Mouse (Mus musculus): ENCODE measurements around the gene March4. TPM values are rescaled to one million over a fixed set of nuclear protein-coding genes. Genes with fewer than 3 reads are reported as not detected.

March4 gene
- polyA plus RNA-seq, 1 experiment from 2014 or later, result 0.12 TPM

DNA sequence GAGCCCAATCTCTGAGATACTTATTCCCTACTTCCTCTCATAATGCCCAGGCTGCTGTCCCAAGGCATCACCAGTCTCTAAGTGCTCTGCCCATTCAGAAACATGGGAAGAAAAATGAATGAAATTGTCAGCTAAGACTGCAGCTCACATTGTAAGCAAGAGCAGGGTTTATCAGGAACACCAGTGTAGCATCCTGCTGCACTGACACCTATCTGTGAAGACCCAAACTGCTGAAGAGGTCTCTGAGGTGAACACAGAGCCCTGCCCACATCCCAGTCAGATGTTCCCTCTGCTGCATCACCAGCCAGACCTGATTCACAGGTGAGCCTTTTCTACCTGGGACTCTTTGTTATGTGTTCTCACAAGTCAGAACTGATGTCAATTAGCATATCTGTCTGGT is 3.3 kb downstream of the March4 start:
- H3K4me2 ChIP-seq (replicated peaks; ENCODE audit: low read depth), result no peak overlapping the region
- H3K4me1 ChIP-seq (replicated peaks; ENCODE audit: control insufficient read depth, insufficient read depth, low read length), result no peaks in the 10 kb centered on the region
- ATAC-seq, result no peak
- no peaks in the 10 kb centered on the region for H3K9me3 ChIP-seq (ENCODE audit: control insufficient read depth)
- H3K9ac ChIP-seq (ENCODE audit: low read depth, low read length), result no peak overlapping the region
- H3K4me3 ChIP-seq (ENCODE audit: low read depth, low read length), result no peak overlapping the region
- no peak overlapping the region for H3K27ac ChIP-seq (ENCODE audit: low read depth, low read length)
- H3K27me3 ChIP-seq (replicated peaks; ENCODE audit: control insufficient read depth, insufficient read depth, low read length), result peaks cover 26% of the 10 kb centered on the region
- H3K36me3 ChIP-seq (ENCODE audit: control insufficient read depth, insufficient read depth), result no peaks in the 10 kb centered on the region
- TF ChIP-seq CTCF (IDR thresholded peaks at IDR 0.05; ENCODE audit: low read depth), result 0 out of 2 replicates have a peak, but pooled peaks have one; percentile 8

DNA sequence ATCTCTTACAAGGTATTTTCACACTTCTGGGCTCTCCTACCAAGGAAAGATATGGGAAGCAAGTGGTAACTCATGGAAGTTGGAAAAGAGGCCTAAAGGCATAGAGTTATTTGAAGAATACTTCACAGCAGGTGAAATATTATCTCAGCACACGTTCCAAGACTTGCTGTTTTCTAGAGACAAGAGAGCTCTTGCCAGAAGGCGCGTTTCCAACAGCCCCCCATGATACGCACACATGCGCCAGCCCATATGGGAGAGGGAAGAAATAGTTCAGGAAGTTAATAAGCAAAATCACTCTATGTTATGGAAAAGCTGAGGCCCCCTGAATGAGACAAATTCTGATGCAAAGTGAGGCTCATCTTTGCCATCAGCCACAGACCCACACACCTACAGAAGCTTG is 3.8 kb downstream of the March4 start:
- H3K27ac ChIP-seq (ENCODE audit: low read depth, low read length), result no peak overlapping the region
- H3K4me1 ChIP-seq (replicated peaks; ENCODE audit: control insufficient read depth, insufficient read depth, low read length), result no peaks in the 10 kb centered on the region
- H3K36me3 ChIP-seq (ENCODE audit: control insufficient read depth, insufficient read depth), result no peaks in the 10 kb centered on the region
- H3K4me3 ChIP-seq (ENCODE audit: low read depth, low read length), result no peak overlapping the region
- H3K27me3 ChIP-seq (replicated peaks; ENCODE audit: control insufficient read depth, insufficient read depth, low read length), result peaks cover 26% of the 10 kb centered on the region
- no peak overlapping the region for H3K9ac ChIP-seq (ENCODE audit: low read depth, low read length)
- H3K9me3 ChIP-seq (ENCODE audit: control insufficient read depth), result no peaks in the 10 kb centered on the region
- no peak for ATAC-seq
- H3K4me2 ChIP-seq (replicated peaks; ENCODE audit: low read depth), result no peak overlapping the region
- 81% methylated on average over 5 of the region's 5 CpGs for WGBS
- TF ChIP-seq CTCF (IDR thresholded peaks at IDR 0.05; ENCODE audit: low read depth), result no peak

DNA sequence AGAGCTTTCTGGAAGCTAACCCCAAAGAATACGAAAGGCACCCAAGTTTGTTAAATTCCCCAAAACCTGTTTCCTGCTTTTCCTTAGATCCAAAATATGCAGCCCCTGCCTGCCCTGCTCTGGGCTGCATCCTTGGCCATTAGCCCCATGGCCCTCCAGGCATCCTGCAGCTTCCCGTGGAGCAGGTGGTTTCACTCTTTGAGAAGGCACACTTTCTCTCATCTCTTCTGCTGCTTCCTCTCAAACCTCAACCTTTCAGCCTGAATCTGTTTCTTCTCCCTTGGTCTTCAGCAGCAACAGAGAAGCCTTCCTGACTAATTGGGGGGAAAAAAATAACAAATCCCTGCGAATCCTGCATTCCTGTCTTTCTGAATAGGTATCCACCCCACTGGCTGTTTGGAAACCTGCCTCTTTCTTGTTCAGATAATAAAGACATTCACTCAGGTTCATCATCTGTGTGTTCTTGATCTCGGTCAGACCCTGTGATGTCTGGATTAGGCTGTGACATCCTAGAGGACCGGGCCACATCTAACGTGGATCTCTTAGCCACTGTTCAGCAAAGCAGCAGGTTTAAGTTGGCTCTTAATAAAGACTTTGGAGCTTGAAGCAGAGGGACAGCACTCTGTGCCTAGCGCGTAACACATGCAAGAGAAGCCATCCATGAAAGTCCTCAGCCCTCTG is 6.1 kb downstream of the March4 start:
- no peak for ATAC-seq
- Histone ChIP-seq H3K27ac (ENCODE audit: low read depth, low read length) (no peak overlapping the region), H3K36me3 (ENCODE audit: control insufficient read depth, insufficient read depth) (no peaks in the 10 kb centered on the region), H3K4me2 (replicated peaks; ENCODE audit: low read depth) (no peak overlapping the region), H3K9ac (ENCODE audit: low read depth, low read length) (no peak overlapping the region), H3K4me3 (ENCODE audit: low read depth, low read length) (no peak overlapping the region), H3K4me1 (replicated peaks; ENCODE audit: control insufficient read depth, insufficient read depth, low read length) (no peaks in the 10 kb centered on the region), H3K27me3 (replicated peaks; ENCODE audit: control insufficient read depth, insufficient read depth, low read length) (peaks cover 9% of the 10 kb centered on the region), H3K9me3 (ENCODE audit: control insufficient read depth) (no peaks in the 10 kb centered on the region)
- WGBS, result 85% methylated on average over 8 of the region's 8 CpGs
- TF ChIP-seq CTCF (IDR thresholded peaks at IDR 0.05; ENCODE audit: low read depth), result no peak

DNA sequence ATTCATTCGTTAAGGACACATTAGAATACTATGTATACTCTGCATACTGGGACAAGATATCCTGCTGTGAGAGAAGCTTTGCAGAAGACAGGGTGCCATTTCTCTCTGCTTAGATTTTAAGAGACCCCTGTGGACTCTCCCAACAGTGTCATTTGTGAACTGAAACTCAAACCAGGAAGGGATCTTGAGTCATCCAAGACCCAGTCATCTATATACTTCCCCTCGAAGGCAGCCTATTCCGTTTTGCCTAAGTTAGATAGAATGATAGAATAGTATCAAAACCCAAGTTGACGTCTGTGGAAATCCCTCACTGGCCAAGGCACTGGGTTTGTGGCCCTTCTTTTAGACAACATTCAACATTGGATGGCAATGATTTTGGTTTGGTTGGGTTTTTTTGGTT is 7.5 kb downstream of the March4 start:
- Histone ChIP-seq H3K9me3 (ENCODE audit: control insufficient read depth) (no peaks in the 10 kb centered on the region), H3K4me2 (replicated peaks; ENCODE audit: low read depth) (no peak overlapping the region), H3K4me3 (ENCODE audit: low read depth, low read length) (no peak overlapping the region), H3K4me1 (replicated peaks; ENCODE audit: control insufficient read depth, insufficient read depth, low read length) (no peaks in the 10 kb centered on the region), H3K27ac (ENCODE audit: low read depth, low read length) (no peak overlapping the region), H3K36me3 (ENCODE audit: control insufficient read depth, insufficient read depth) (no peaks in the 10 kb centered on the region), H3K9ac (ENCODE audit: low read depth, low read length) (no peak overlapping the region), H3K27me3 (replicated peaks; ENCODE audit: control insufficient read depth, insufficient read depth, low read length) (no peaks in the 10 kb centered on the region)
- no peak for ATAC-seq
- WGBS, result 84% methylated on average over 4 of the region's 4 CpGs
- TF ChIP-seq CTCF (IDR thresholded peaks at IDR 0.05; ENCODE audit: low read depth), result no peak

DNA sequence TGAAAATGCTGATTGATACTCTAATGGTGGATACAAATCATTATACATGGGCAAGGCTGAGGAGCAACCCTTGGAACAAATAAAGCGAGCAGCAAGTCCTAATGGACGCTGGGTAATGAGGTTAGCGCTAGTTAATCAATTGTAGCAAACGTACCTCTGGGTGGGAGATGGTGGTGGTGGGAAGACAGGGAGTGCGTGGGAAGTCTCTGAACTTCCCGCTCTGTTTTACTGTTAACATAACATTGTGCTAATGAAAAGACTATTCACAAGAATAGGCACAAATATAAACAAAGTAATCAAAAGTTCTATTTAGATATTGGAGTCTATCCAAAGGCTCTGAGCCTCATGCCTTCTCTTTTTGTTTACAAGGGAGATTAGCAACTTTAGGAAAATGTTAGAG is 13.1 kb downstream of the March4 start:
- H3K4me2 ChIP-seq (replicated peaks; ENCODE audit: low read depth), result no peak overlapping the region
- H3K4me1 ChIP-seq (replicated peaks; ENCODE audit: control insufficient read depth, insufficient read depth, low read length), result no peaks in the 10 kb centered on the region
- no peak overlapping the region for H3K4me3 ChIP-seq (ENCODE audit: low read depth, low read length)
- WGBS, result 45% methylated on average over 6 of the region's 6 CpGs
- no peak for ATAC-seq
- no peak overlapping the region for H3K27ac ChIP-seq (ENCODE audit: low read depth, low read length)
- no peaks in the 10 kb centered on the region for H3K27me3 ChIP-seq (replicated peaks; ENCODE audit: control insufficient read depth, insufficient read depth, low read length)
- TF ChIP-seq CTCF (IDR thresholded peaks at IDR 0.05; ENCODE audit: low read depth), result no peak
- H3K9me3 ChIP-seq (ENCODE audit: control insufficient read depth), result no peaks in the 10 kb centered on the region
- no peaks in the 10 kb centered on the region for H3K36me3 ChIP-seq (ENCODE audit: control insufficient read depth, insufficient read depth)
- no peak overlapping the region for H3K9ac ChIP-seq (ENCODE audit: low read depth, low read length)

DNA sequence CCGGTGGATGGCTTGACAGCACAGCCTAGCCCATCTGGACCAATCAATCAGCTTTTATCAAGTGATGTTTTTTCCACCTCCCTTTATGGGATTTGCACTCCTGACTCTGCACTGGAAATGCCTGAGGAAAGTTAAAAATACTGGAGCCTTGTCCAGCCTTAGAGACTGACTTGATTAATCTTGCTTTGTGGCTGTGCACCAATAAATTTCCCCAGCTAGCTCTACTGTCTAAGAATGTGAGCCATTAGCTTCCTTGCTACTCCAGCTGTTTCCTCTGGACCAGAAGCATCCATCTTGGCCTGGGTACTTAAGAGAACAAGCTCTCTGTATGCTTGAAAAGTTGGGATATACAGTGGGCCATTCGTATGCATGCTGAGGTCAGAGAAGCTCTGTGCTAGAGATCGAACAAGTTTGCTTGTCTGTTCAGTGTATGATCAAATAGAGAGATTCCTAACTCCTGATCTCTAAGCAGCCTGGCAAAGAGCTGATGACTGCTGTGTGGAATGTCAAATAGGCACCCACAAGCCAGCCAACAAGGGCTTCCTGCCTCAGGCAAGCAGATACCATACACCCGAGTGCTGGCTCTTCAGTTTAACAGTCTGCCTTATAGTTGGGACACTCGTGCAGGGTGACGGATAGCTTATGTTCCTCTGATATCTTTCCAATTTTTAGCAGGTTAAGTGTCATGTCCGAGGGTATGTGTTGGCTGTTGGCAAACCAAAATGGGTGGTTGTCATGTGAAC is 25.8 kb downstream of the March4 start:
- ATAC-seq, result no peak
- H3K27me3 ChIP-seq (replicated peaks; ENCODE audit: control insufficient read depth, insufficient read depth, low read length), result no peaks in the 10 kb centered on the region
- no peaks in the 10 kb centered on the region for H3K36me3 ChIP-seq (ENCODE audit: control insufficient read depth, insufficient read depth)

More for the DNA sequence above, 25.8 kb downstream of the March4 start:
- no peak overlapping the region for H3K4me3 ChIP-seq (ENCODE audit: low read depth, low read length)
- no peak overlapping the region for H3K4me2 ChIP-seq (replicated peaks; ENCODE audit: low read depth)
- H3K27ac ChIP-seq (ENCODE audit: low read depth, low read length), result no peak overlapping the region
- no peak overlapping the region for H3K9ac ChIP-seq (ENCODE audit: low read depth, low read length)
- TF ChIP-seq CTCF (IDR thresholded peaks at IDR 0.05; ENCODE audit: low read depth), result no peak
- no peaks in the 10 kb centered on the region for H3K4me1 ChIP-seq (replicated peaks; ENCODE audit: control insufficient read depth, insufficient read depth, low read length)
- H3K9me3 ChIP-seq (ENCODE audit: control insufficient read depth), result no peaks in the 10 kb centered on the region
- WGBS, result 66% methylated on average over 7 of the region's 7 CpGs
